Mouse (Mus musculus) layer of hippocampus, adult 18-20 months (tissue): ENCODE results near the gene Slc8a1. TPM values are rescaled to one million over a fixed set of nuclear protein-coding genes. Genes with fewer than 3 reads are reported as not detected.
A peak's percentile ranks its signal among the peaks of the same experiment; 100 is the strongest.

Experiments used
- DNase-seq, 2 experiments: peaks; one replicate each; pipeline ENCODE4 v3.0.0; 2022; ENCODE audit warnings: low spot score in 2 of 2
- total RNA-seq, 2 experiments: library from RNA; stranded (reverse); gene quantifications; 2 replicates each; pipeline ENCODE4 v1.2.3; 2021

Slc8a1 gene
- total RNA-seq, 2 experiments from 2014 or later, result 295 to 301 TPM

DNA sequence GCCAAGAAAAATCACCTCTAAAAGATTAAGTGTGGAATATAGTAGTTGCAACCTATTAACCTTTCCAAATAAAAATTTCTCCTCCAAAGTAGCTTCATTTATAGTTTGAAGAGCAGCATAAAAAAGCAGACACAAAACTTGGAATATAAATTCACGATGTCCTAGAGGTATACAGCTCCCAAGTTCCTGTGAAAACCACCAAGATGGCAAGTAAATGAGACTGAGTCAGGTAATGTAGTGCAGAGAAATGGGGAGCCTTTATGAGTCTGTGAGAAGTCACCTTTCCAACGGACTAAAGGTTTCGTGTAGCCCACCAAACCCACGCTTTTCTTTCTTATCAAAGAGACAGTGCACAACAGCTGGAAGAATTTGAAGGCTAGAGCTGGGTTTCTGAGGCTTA, 224.2 kb downstream of the Slc8a1 start:
- no peak for DNase-seq

- DNase-seq, result no peak
These were observed 224.7 kb downstream of the Slc8a1 start for GRCm38 (mm10) chr17:81513368-81513958.

GRCm38 (mm10) chr17:81505162-81505685, 233.0 kb downstream of the Slc8a1 start:
- peak in 1 of 2 experiments; percentile 76 for DNase-seq

DNA sequence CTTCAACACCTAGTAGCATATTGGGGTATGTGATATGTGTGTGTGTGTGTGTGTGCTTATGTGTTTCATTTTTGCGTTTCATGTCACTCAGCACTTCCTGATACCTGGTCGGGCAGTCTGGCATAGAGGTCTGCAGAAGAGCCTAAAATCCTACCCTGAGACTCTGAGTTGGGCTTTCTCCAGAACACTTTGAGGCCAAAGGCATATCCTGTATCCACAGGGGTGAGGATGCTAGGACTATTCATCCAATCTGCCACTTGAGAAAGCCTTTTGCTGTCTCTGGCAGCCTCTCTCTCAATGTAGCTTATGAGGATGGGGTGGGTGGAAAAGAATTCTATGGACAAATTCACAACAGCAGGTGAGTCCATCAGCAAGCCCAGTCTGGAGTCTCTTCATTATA, 234.1 kb downstream of the Slc8a1 start:
- no peak for DNase-seq

DNA sequence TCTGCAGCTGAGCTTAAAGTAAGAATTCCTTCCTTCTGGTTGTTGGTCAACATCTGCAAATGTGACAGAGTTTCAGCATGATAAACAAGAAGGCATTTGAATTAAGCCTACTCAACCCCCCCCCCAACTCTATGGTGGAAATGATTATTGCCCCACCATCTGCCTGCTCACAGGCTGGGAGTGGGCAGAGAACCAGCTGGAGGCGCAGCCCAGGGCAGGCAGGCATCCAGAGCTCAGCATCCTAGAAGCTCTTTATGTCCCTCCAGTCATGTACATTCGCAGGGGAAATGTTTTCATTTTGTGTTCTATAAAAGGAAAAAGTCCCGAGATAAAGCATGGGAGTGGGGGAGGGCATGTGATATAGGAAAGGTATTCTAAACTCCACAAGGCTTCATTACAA, 235.4 kb downstream of the Slc8a1 start:
- peak; percentile 70 to 88 for DNase-seq

- no peak for DNase-seq
These were observed 237.3 kb downstream of the Slc8a1 start for GRCm38 (mm10) chr17:81500686-81501407.

DNA sequence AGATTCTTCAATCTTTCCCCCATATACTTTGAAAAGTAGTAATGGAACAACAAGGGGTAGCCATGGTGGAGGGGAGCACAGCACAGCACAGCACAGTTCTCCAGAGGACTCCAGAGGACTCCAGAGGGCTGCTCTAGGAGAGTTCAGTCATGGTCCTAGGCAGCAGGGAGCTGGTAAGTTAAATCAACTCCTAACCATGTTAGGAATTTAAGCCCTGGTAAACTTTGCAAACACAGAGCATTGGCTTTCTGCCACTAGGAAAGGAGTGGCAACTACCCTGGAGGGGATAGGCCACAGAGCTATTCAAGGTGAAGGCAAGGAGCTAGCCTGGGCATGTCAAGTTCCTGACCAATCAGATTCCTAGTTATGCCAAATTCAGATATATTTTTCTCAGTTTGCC, 240.3 kb downstream of the Slc8a1 start:
- no peak for DNase-seq

- DNase-seq, result no peak
These were observed 241.6 kb downstream of the Slc8a1 start for GRCm38 (mm10) chr17:81496616-81497015.

DNA sequence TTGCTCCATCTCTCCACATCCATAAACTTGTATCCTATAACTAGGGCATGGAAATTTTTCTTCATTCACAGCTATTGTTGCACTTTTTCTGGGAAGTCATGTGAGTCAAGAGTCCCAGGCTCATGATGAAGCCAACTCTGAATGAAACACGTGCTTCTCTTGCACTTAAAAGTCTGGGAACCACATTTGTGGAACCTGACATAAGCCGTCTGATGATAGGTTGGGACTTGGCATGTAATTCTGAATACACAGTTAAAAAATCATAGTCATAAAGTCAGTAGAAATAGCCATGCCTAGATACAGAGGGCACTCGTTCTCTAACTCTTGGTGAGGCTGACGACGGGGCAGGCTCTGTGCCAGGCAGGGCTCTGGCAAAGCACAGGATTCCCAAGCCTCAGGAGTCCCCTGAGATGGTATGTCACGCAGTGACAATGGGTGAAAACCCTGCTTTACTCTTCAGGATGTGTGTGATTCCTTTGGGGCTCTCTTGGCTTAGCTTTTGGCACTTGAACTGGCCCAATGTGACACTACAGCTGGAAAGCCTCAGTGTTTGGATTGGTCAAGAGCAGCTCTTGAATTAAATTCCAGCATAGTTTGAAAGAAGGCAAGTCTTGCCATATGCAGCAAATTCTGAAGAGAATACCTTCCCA, 245.8 kb downstream of the Slc8a1 start:
- no peak for DNase-seq

DNA sequence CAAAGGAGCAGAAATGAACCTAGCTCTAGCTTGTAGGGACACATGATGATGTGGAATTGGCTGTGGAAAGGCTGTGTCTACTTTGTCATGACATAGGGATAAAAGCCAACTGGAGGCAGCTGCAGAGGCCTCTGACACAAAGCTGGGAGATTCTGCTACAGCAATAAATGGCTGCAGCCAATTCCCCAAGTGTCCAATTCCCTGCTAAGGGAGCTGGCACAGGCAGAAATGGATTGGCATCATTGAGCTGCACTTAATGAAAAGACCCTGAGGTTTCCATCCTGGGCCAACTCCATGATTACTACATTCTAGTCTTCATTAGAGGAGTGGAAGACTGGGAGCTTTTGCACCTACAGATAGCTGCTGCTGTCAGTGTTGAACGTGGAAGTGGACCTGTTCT, 251.8 kb downstream of the Slc8a1 start:
- DNase-seq, result no peak

GRCm38 (mm10) chr17:81481843-81482490, 256.2 kb downstream of the Slc8a1 start:
- DNase-seq, result peak; percentile 38 to 57

DNA sequence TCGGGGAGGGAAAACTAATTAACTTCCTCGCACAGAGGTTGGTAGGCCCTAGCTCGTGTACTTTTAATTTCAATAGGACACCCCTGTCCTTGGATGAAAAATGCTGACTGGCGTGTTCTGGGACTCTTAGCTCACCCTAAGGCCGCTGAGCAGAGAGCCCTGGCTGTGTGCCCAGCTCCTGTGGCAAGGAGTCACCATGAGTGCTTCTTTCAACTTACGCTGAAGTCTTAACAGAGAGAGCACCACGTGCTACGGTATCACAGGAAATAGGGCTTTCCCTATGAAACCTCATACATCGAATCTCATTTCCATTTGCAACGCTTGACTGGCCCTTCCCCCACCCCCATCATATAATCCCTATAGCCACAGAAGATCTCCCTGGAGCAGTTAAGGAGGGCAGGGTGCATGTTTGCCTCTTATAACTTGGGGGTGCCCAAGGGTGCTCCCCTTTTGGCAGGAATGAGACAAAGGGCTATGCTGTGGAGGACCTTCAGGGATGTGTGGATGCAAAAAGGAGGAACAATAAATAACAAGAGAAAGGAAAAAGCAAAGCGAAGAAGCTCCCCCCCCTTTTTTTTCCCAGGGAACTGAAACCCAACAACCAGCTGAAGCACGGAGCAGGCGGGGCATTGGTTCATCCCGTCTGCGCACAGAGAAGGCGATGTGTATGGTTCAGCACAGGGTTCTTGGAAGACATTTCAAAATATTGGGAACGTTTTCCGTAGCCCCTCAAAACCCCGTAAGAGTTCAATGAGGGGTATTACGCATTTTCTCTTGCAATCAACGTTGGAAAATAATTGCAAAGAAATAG, 257.6 kb downstream of the Slc8a1 start:
- no peak for DNase-seq

- DNase-seq, result no peak
These were observed 258.4 kb downstream of the Slc8a1 start for GRCm38 (mm10) chr17:81479807-81480206.

DNA sequence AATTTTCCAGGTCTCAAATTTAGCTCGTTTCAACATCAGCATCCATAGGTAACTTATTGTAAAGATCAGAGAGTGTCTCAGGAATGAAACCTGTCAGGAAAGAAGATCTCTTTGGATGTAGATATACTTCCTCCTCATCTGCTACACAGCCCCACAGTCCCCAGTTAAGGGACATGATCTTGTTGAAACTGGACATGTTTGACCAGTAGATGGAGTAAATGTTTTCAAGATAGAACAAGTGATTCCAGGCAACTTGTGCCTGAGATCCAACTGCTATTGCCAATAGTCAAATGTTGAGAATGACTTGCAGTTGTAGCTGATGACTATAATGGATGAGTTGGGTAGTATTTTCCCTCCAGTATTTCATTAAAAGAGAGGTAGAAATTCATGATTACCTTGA, 260.8 kb downstream of the Slc8a1 start:
- DNase-seq, result no peak

- DNase-seq, result no peak
These were observed 264.8 kb downstream of the Slc8a1 start for GRCm38 (mm10) chr17:81473363-81473762.

DNA sequence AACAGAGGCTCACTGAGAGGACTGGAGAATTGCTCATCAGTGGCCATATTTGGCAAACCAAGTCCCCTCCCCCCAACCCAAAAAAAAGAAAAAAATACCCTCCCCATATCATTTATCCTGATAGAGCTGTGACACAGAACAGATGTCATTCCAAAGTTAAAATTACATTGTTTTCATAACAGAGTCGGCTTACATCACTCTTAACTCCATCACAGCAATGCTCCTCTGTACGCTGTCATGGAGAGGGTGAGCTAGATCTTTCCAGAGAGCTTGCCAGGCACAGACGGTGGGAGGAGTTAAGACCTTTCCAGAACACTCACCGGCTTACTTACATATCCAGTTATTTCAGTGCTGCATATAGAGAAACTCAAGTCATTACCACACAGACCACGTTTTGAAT, 269.2 kb downstream of the Slc8a1 start:
- no peak for DNase-seq

DNA sequence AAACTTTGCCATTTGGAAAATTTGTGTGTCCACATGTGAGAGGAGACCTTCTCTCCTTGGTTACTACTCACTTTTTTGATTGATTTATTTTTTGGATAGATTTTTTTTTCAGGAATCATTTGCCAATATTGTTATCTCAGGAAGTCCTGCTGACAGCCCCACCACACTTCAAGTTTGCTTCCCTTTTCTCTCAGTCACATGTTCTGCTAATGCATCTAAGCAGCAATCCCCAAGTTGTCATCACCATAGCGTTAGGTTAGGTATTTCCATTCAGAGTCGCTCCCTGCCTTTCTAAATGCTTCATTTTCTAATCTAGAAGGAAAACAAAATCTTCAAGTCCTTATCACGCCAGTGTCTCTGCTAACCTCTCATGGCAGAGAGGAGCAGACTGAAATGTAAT, 278.8 kb downstream of the Slc8a1 start:
- no peak for DNase-seq

GRCm38 (mm10) chr17:81455977-81456376, 282.2 kb downstream of the Slc8a1 start:
- DNase-seq, result no peak

DNA sequence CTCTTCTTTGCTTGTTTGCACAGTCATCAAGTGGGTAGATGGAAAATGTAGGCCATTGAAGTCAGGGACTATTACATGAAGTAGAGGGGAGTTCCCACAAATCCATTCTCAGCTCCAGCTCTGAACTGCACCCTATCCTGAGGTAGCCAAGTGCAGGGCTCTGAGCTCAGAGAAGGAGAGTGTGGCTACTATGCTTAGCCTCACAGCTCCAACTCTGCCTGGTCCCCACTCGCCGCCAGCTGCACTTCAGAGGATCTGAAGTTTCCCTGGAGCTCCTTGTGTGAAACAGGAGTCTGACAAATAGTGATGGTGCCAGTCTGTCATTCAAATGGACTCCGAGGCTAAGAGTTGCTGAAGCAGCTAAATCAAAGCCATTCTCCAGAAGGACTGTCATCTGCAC, 282.9 kb downstream of the Slc8a1 start:
- DNase-seq, result no peak

DNA sequence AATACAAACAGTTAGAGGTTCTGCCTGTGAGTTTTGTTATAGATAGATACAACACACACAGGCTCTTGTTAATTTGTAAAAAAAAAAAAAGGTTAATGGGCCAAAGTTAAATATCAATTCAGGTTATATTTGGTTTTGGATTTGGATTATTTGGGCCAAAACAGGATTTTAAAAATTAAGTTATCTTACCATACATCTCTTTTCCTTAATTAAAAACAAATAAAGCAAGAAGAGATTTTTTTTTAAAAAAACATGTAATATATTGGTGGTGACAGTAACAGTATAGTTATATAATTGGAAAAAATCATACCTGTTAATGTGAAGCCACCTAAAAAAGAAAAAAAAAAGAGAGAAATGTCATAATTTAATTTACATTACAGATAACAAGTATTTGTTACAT, 296.7 kb downstream of the Slc8a1 start, which contains the start of gene Gm11096:
TSS of gene Gm11096 (plus strand) at position 301 of the 400 bp plus-strand sequence.
- no peak for DNase-seq

DNA sequence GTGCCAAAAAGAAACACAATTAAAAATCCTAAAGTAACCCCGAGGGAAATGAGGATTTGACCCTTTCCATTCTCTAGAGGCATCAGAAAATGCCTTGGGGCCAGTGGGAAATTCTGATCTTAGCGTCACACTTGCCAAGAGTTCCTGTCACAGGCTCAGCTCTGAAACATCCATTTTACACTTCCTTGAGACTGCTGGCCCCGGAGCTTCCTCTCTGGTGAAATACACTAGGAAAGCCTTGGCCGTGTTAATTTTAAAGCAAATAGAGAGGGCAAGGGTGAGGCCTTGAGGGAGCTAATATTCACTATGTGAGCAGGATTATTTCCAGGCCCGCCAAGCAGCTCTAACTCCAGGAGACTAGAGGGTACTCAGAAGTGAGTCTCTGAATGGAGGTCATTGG, 305.0 kb downstream of the Slc8a1 start:
- DNase-seq, result no peak
